In genomic region chr2:72406701-72407100, GRCm38 (mm10) we compare ENCODE assay signal across 15 mouse cellular contexts.
DNase-seq lines count a peak whose midpoint lies in the region; ATAC-seq and TF ChIP-seq lines count a peak whose summit lies in the region.
"Had no signal": no experiment of that assay in that cellular context is flagged by ENCODE, and none has a peak within 500 bp of the region (broad histone marks: within the 10 kb centered on the region; RNA-seq: fewer than 3 reads in every experiment).

No protein-coding gene starts in this region.

- H3K4me2 ChIP-seq in embryonic facial prominence, embryonic 13.5 days, result no peak overlapping the region
- no peak overlapping the region for H3K4me2 ChIP-seq in lung, postnatal 0 days (replicated peaks; ENCODE audit: low read depth, low read length)
- H3K4me2 ChIP-seq in intestine, postnatal 0 days (replicated peaks; ENCODE audit: low read depth), result no peak overlapping the region
- H3K4me2 ChIP-seq: forebrain, embryonic 15.5 days; liver, embryonic 12.5 days had no signal

- WGBS in embryonic facial prominence, embryonic 13.5 days, result 70% methylated on average over 10 of the region's 10 CpGs
- WGBS in embryonic facial prominence, embryonic 10.5 days, result 85% methylated on average over 10 of the region's 10 CpGs
- WGBS in lung, postnatal 0 days, result 43% methylated on average over 10 of the region's 10 CpGs
- 35% methylated on average over 10 of the region's 10 CpGs for WGBS in intestine, postnatal 0 days

- H3K4me1 ChIP-seq in embryonic facial prominence, embryonic 13.5 days, result peaks cover 29% of the 10 kb centered on the region
- H3K4me1 ChIP-seq in embryonic facial prominence, embryonic 10.5 days, result peaks cover 16% of the 10 kb centered on the region
- H3K4me1 ChIP-seq in lung, postnatal 0 days (ENCODE audit: insufficient read depth, low read depth, low read length), result no peaks in the 10 kb centered on the region
- no peaks in the 10 kb centered on the region for H3K4me1 ChIP-seq in intestine, postnatal 0 days (replicated peaks; ENCODE audit: control insufficient read depth, insufficient read depth, low read length)
- H3K4me1 ChIP-seq: liver, embryonic 12.5 days had no signal

- H3K9ac ChIP-seq in embryonic facial prominence, embryonic 13.5 days, result no peak overlapping the region
- no peak overlapping the region for H3K9ac ChIP-seq in lung, postnatal 0 days (replicated peaks; ENCODE audit: low read depth)
- H3K9ac ChIP-seq in intestine, postnatal 0 days (ENCODE audit: low read depth, low read length), result no peak overlapping the region
- H3K9ac ChIP-seq: forebrain, embryonic 15.5 days; liver, embryonic 12.5 days had no signal

- H3K27ac ChIP-seq in embryonic facial prominence, embryonic 13.5 days, result peak overlapping the region; percentile 30
- no peak overlapping the region for H3K27ac ChIP-seq in embryonic facial prominence, embryonic 10.5 days (replicated peaks)
- H3K27ac ChIP-seq in lung, postnatal 0 days (ENCODE audit: low read length), result no peak overlapping the region
- H3K27ac ChIP-seq in intestine, postnatal 0 days (ENCODE audit: low read depth, low read length), result no peak overlapping the region
- H3K27ac ChIP-seq: liver, embryonic 12.5 days had no signal

- ATAC-seq in embryonic facial prominence, embryonic 13.5 days (ENCODE audit: insufficient number of reproducible peaks, insufficient read depth, low FRiP score, low TSS enrichment, low read depth), result no peak
- peak; percentile 48 for ATAC-seq in lung, postnatal 0 days
- ATAC-seq in intestine, postnatal 0 days, result peak; percentile 59; the same call in 1 of the 2 replicates
- ATAC-seq: forebrain, embryonic 15.5 days; inflammation-experienced regulatory T-cells, adult 6 months; liver, embryonic 12.5 days had no signal

- no peaks in the 10 kb centered on the region for H3K27me3 ChIP-seq in embryonic facial prominence, embryonic 13.5 days
- H3K27me3 ChIP-seq in embryonic facial prominence, embryonic 10.5 days (replicated peaks; ENCODE audit: low read depth, poor library complexity, severe bottlenecking), result no peaks in the 10 kb centered on the region
- H3K27me3 ChIP-seq in lung, postnatal 0 days (replicated peaks; ENCODE audit: insufficient read depth, low read length), result no peaks in the 10 kb centered on the region
- H3K27me3 ChIP-seq in intestine, postnatal 0 days (replicated peaks; ENCODE audit: control insufficient read depth, insufficient read depth, low read length), result no peaks in the 10 kb centered on the region
- H3K27me3 ChIP-seq: forebrain, embryonic 15.5 days; liver, embryonic 12.5 days had no signal

- no peaks in the 10 kb centered on the region for H3K9me3 ChIP-seq in embryonic facial prominence, embryonic 13.5 days
- no peaks in the 10 kb centered on the region for H3K9me3 ChIP-seq in embryonic facial prominence, embryonic 10.5 days
- H3K9me3 ChIP-seq in lung, postnatal 0 days (ENCODE audit: low read length), result no peaks in the 10 kb centered on the region
- H3K9me3 ChIP-seq in intestine, postnatal 0 days (ENCODE audit: control insufficient read depth), result no peaks in the 10 kb centered on the region
- H3K9me3 ChIP-seq: forebrain, embryonic 15.5 days; liver, embryonic 12.5 days had no signal

- no peak for TF ChIP-seq CTCF in lung, postnatal 0 days (IDR thresholded peaks at IDR 0.05)
- no peak for TF ChIP-seq CTCF in intestine, postnatal 0 days (IDR thresholded peaks at IDR 0.05; ENCODE audit: low read depth)

- H3K4me3 ChIP-seq in embryonic facial prominence, embryonic 13.5 days, result no peak overlapping the region
- no peak overlapping the region for H3K4me3 ChIP-seq in embryonic facial prominence, embryonic 10.5 days
- H3K4me3 ChIP-seq in lung, postnatal 0 days (ENCODE audit: low read depth, low read length), result no peak overlapping the region
- no peak overlapping the region for H3K4me3 ChIP-seq in intestine, postnatal 0 days (ENCODE audit: low read depth, low read length)
- H3K4me3 ChIP-seq: forebrain, embryonic 15.5 days; liver, embryonic 12.5 days had no signal

- no peak for DNase-seq in embryonic facial prominence, embryonic 10.5 days (ENCODE audit: low spot score)
- DNase-seq in lung, postnatal 0 days (ENCODE audit: low spot score), result no peak
- DNase-seq in lung, postnatal 14 days, result no peak
- DNase-seq in thymus, postnatal 10 days (ENCODE audit: low spot score in 2 of 2), result peak; percentile 66 to 69
- no peak for DNase-seq in adrenal gland, adult 8-10 months
- no peak for DNase-seq in layer of hippocampus, adult 18-20 months (ENCODE audit: low spot score in 2 of 2)
- DNase-seq: cerebellum, adult 18-20 months; gastrocnemius, postnatal 36 days; heart, postnatal 10 days; kidney, postnatal 14 days had no signal

- no peak for TF ChIP-seq EP300 in lung, postnatal 0 days (IDR thresholded peaks at IDR 0.05)

- H3K36me3 ChIP-seq in embryonic facial prominence, embryonic 13.5 days, result no peaks in the 10 kb centered on the region
- H3K36me3 ChIP-seq in embryonic facial prominence, embryonic 10.5 days (replicated peaks), result no peaks in the 10 kb centered on the region
- H3K36me3 ChIP-seq in lung, postnatal 0 days (ENCODE audit: insufficient read depth, low read length), result peaks cover 4% of the 10 kb centered on the region; the same call in 1 of the 2 replicates
- H3K36me3 ChIP-seq in intestine, postnatal 0 days (ENCODE audit: control insufficient read depth, insufficient read depth), result no peaks in the 10 kb centered on the region; the same call in 1 of the 2 replicates
- H3K36me3 ChIP-seq: forebrain, embryonic 15.5 days had no signal

Comparison
In these comparisons a context has a peak if more than half of its experiments do, and no peak if none do; other contexts are left out.
1. DNase-seq: peak in thymus, postnatal 10 days (2 of 2); none in embryonic facial prominence, embryonic 10.5 days (single experiment), lung, postnatal 0 days (single experiment), lung, postnatal 14 days (single experiment), adrenal gland, adult 8-10 months (single experiment) and layer of hippocampus, adult 18-20 months (0 of 2).